8 mouse cellular contexts compared by ENCODE assay signal in genomic region chr7:132226379-132227074, GRCm38 (mm10).
DNase-seq lines count a peak whose midpoint lies in the region; ATAC-seq lines count a peak whose summit lies in the region.

No protein-coding gene starts in this region.

- no peak overlapping the region for H3K27ac ChIP-seq in limb, embryonic 13.5 days

- ATAC-seq in limb, embryonic 13.5 days (ENCODE audit: low FRiP score, low read depth) = peak; percentile 80; the same call in 1 of the 2 replicates

- H3K9ac ChIP-seq in limb, embryonic 13.5 days = no peak overlapping the region

- no peaks in the 10 kb centered on the region for H3K36me3 ChIP-seq in limb, embryonic 13.5 days

- H3K4me3 ChIP-seq in limb, embryonic 13.5 days = no peak overlapping the region

- no peak overlapping the region for H3K4me2 ChIP-seq in limb, embryonic 13.5 days (replicated peaks)

- WGBS in limb, embryonic 13.5 days = 60% methylated on average over 6 of the region's 6 CpGs

- H3K9me3 ChIP-seq in limb, embryonic 13.5 days = no peaks in the 10 kb centered on the region

- DNase-seq in A20 (ENCODE audit: low read depth, low spot score) = peak; percentile 71
- peak; percentile 86 for DNase-seq in adrenal gland, postnatal 14 days
- DNase-seq in embryo, embryonic 9.5 days (ENCODE audit: extremely low spot score) = peak; percentile 89
- DNase-seq in heart, adult 8-10 months (ENCODE audit: low spot score) = peak; percentile 92
- peak; percentile 94 for DNase-seq in kidney, adult 9 months
- DNase-seq in monocyte, adult 2 months (ENCODE audit: low read depth in 1 of 2, low spot score in 2 of 2) = peak; percentile 19 to 39
- DNase-seq in spleen, postnatal 4 days (ENCODE audit: low spot score in 2 of 2) = peak; percentile 66 to 86

- H3K4me1 ChIP-seq in limb, embryonic 13.5 days = peaks cover 9% of the 10 kb centered on the region; the same call in 1 of the 2 replicates

- H3K27me3 ChIP-seq in limb, embryonic 13.5 days = peaks cover 8% of the 10 kb centered on the region

Comparison
In these comparisons a context has a peak if more than half of its experiments do, and no peak if none do; other contexts are left out.
1. DNase-seq: peak in every context shown above with its lines; median percentile 94 in kidney, adult 9 months; 92 in heart, adult 8-10 months; 89 in embryo, embryonic 9.5 days; 86 in adrenal gland, postnatal 14 days; 76 in spleen, postnatal 4 days; 71 in A20; 29 in monocyte, adult 2 months.